Mouse (Mus musculus): Measurements from ENCODE around the gene Iffo2.

DNA sequence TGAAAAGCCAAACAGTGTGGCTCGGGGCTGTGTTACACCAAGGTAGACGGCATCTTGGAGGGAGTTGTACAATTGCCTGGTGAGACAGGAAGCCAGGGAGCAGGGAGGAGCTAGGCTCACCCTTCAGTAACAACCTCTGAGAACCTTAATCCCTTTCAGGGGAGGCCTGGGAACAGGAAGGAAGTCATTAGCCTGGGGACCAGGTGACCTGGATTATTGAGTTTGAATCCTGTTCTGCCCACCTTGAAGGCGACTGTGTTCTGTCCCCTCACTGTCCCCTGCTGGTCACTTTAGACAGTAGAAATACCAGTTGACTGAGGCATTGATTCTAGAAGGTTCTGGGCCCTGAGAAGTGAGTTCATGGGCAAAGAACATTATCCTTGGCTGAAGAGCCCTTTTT, 63.7 kb downstream of the Iffo2 start:
- TF ChIP-seq CTCF (IDR thresholded peaks at IDR 0.05; ENCODE audit: extremely low read depth, insufficient read length, insufficient replicate concordance, low read depth, low read length), result peak; percentile 12; the same call in 1 of the 2 replicates
- TF ChIP-seq POLR2A (IDR thresholded peaks at IDR 0.05; ENCODE audit: low read depth, low read length), result no peak

Data from small intestine, adult 2 months (tissue).